Mouse (Mus musculus): ENCODE measurements around the gene 4833439L19Rik. TPM values are rescaled to one million over a fixed set of nuclear protein-coding genes. Genes with fewer than 3 reads are reported as not detected.

Gene 4833439L19Rik
- total and polyA plus RNA-seq, 3 experiments, result 23.1 to 25.0 (median 23.5) TPM

GRCm38 (mm10) chr13:54596870-54597269 lies 31.6 kb upstream of the 4833439L19Rik start:
- Histone ChIP-seq H3K9ac (ENCODE audit: insufficient read depth, low read depth) (no peak overlapping the region), H3K9me3 (replicated peaks; ENCODE audit: low read length) (no peaks in the 10 kb centered on the region), H3K36me3 (replicated peaks in 1 of 2; ENCODE audit: control insufficient read depth in 1 of 2, insufficient read depth in 1 of 2, low read length in 1 of 2) (peaks cover 11 to 81% of the 10 kb centered on the region in 2 experiments), H3K27ac (ENCODE audit: insufficient read depth, low read depth) (no peak overlapping the region), H3K4me2 (ENCODE audit: insufficient read depth, low read depth, poor library complexity, severe bottlenecking) (no peak overlapping the region), H3K4me1 (ENCODE audit: control insufficient read depth in 1 of 2, insufficient read depth in 2 of 2) (peaks cover 0 to 3% of the 10 kb centered on the region in 2 experiments; a peak in 2 of 4 replicates), H3K4me3 (replicated peaks in 1 of 3; ENCODE audit: low read depth in 2 of 3, low read length in 2 of 3, poor library complexity in 1 of 3) (no peak overlapping the region), H3K27me3 (replicated peaks) (no peaks in the 10 kb centered on the region), H3K79me2 (replicated peaks; ENCODE audit: control insufficient read depth, extremely low read depth, insufficient read depth, poor library complexity, severe bottlenecking) (no peaks in the 10 kb centered on the region)
- dilution Hi-C loops (cut with MboI; ENCODE audit: extremely low pct_ligation_motif_present, extremely low pct_unique_long_range_greater_than_20kb, low sequenced_read_pairs) (no loop called here), in situ Hi-C loops (cut with MboI; ENCODE audit: low pct_ligation_motif_present, low pct_unique_long_range_greater_than_20kb, low sequenced_read_pairs) (no loop called here)
- no peak for DNase-seq (ENCODE audit: extremely low read depth)
- TF ChIP-seq ZMIZ1 (IDR thresholded peaks at IDR 0.05; ENCODE audit: low read depth, low read length) (no peak), MAX (IDR thresholded peaks at IDR 0.05; ENCODE audit: low read length) (no peak), ZKSCAN1 (IDR thresholded peaks at IDR 0.05; ENCODE audit: borderline replicate concordance, low read depth, low read length) (no peak)

GRCm38 (mm10) chr13:54596107-54596690 lies 31.0 kb upstream of the 4833439L19Rik start:
- H3K4me3 ChIP-seq (replicated peaks in 1 of 3; ENCODE audit: low read depth in 2 of 3, low read length in 2 of 3, poor library complexity in 1 of 3), result no peak overlapping the region
- no peak for DNase-seq (ENCODE audit: extremely low read depth)
- no peak for TF ChIP-seq TCF12 (IDR thresholded peaks at IDR 0.05; ENCODE audit: low read depth, low read length)
- no peak for TF ChIP-seq RAD21 (IDR thresholded peaks at IDR 0.05; ENCODE audit: low read depth, low read length)
- TF ChIP-seq JUN (IDR thresholded peaks at IDR 0.05; ENCODE audit: insufficient read depth, low read depth, low read length), result no peak
- no peak for TF ChIP-seq POLR2A (IDR thresholded peaks at IDR 0.05; ENCODE audit: low read depth, low read length)
- TF ChIP-seq HCFC1 (IDR thresholded peaks at IDR 0.05; ENCODE audit: low read depth, low read length), result no peak
- no peak for TF ChIP-seq CTCF (conservative IDR thresholded peaks at IDR 0.05 in 1 of 2, IDR thresholded peaks at IDR 0.05 in 1 of 2; ENCODE audit: low read depth in 2 of 2, low read length in 2 of 2)
- no peak for TF ChIP-seq POLR2AphosphoS2 (IDR thresholded peaks at IDR 0.05; ENCODE audit: low read depth, low read length)
- no peak for TF ChIP-seq ZNF384 (IDR thresholded peaks at IDR 0.05; ENCODE audit: low read depth, low read length)
- TF ChIP-seq CHD1 (IDR thresholded peaks at IDR 0.05; ENCODE audit: low read depth, low read length), result no peak
- TF ChIP-seq CHD2 (IDR thresholded peaks at IDR 0.05; ENCODE audit: low read length), result no peak
- no peak for TF ChIP-seq SMC3 (IDR thresholded peaks at IDR 0.05; ENCODE audit: low read depth, low read length)
- no peaks in the 10 kb centered on the region for H3K27me3 ChIP-seq (replicated peaks)
- H3K9me3 ChIP-seq (replicated peaks; ENCODE audit: low read length), result no peaks in the 10 kb centered on the region
- H3K27ac ChIP-seq (ENCODE audit: insufficient read depth, low read depth), result no peak overlapping the region
- H3K79me2 ChIP-seq (replicated peaks; ENCODE audit: control insufficient read depth, extremely low read depth, insufficient read depth, poor library complexity, severe bottlenecking), result peaks cover 5% of the 10 kb centered on the region; the same call in 1 of the 2 replicates
- no peak overlapping the region for H3K9ac ChIP-seq (ENCODE audit: insufficient read depth, low read depth)
- in situ Hi-C loops (cut with MboI; ENCODE audit: low pct_ligation_motif_present, low pct_unique_long_range_greater_than_20kb, low sequenced_read_pairs), result no loop called here
- peaks cover 11 to 83% of the 10 kb centered on the region in 2 experiments for H3K36me3 ChIP-seq (replicated peaks in 1 of 2; ENCODE audit: control insufficient read depth in 1 of 2, insufficient read depth in 1 of 2, low read length in 1 of 2)
- H3K4me1 ChIP-seq (ENCODE audit: control insufficient read depth in 1 of 2, insufficient read depth in 2 of 2), result peaks cover 2 to 9% of the 10 kb centered on the region in 2 experiments; a peak in 3 of 4 replicates
- dilution Hi-C loops (cut with MboI; ENCODE audit: extremely low pct_ligation_motif_present, extremely low pct_unique_long_range_greater_than_20kb, low sequenced_read_pairs), result no loop called here
- H3K4me2 ChIP-seq (ENCODE audit: insufficient read depth, low read depth, poor library complexity, severe bottlenecking), result no peak overlapping the region

- Histone ChIP-seq H3K4me1 (ENCODE audit: control insufficient read depth in 1 of 2, insufficient read depth in 2 of 2) (peaks cover 4 to 13% of the 10 kb centered on the region in 2 experiments), H3K4me3 (replicated peaks in 1 of 3; ENCODE audit: low read depth in 2 of 3, low read length in 2 of 3, poor library complexity in 1 of 3) (no peak overlapping the region), H3K36me3 (replicated peaks in 1 of 2; ENCODE audit: control insufficient read depth in 1 of 2, insufficient read depth in 1 of 2, low read length in 1 of 2) (peaks cover 6 to 70% of the 10 kb centered on the region in 2 experiments), H3K4me2 (ENCODE audit: insufficient read depth, low read depth, poor library complexity, severe bottlenecking) (no peak overlapping the region), H3K79me2 (replicated peaks; ENCODE audit: control insufficient read depth, extremely low read depth, insufficient read depth, poor library complexity, severe bottlenecking) (peaks cover 16% of the 10 kb centered on the region), H3K27ac (ENCODE audit: insufficient read depth, low read depth) (no peak overlapping the region), H3K27me3 (replicated peaks) (no peaks in the 10 kb centered on the region), H3K9ac (ENCODE audit: insufficient read depth, low read depth) (no peak overlapping the region), H3K9me3 (replicated peaks; ENCODE audit: low read length) (no peaks in the 10 kb centered on the region)
- in situ Hi-C loops (cut with MboI; ENCODE audit: low pct_ligation_motif_present, low pct_unique_long_range_greater_than_20kb, low sequenced_read_pairs) (no loop called here), dilution Hi-C loops (cut with MboI; ENCODE audit: extremely low pct_ligation_motif_present, extremely low pct_unique_long_range_greater_than_20kb, low sequenced_read_pairs) (no loop called here)
- no peak for DNase-seq (ENCODE audit: extremely low read depth)
- TF ChIP-seq NRF1 (IDR thresholded peaks at IDR 0.05; ENCODE audit: low read depth, low read length), result no peak
- no peak for TF ChIP-seq POLR2A (IDR thresholded peaks at IDR 0.05; ENCODE audit: low read depth, low read length)
- no peak for TF ChIP-seq SMC3 (IDR thresholded peaks at IDR 0.05; ENCODE audit: low read depth, low read length)
- no peak for TF ChIP-seq POLR2AphosphoS2 (IDR thresholded peaks at IDR 0.05; ENCODE audit: low read depth, low read length)
- TF ChIP-seq UBTF (IDR thresholded peaks at IDR 0.05; ENCODE audit: low read depth, low read length), result no peak
- no peak for TF ChIP-seq MYC (IDR thresholded peaks at IDR 0.05; ENCODE audit: low read depth, low read length)
- TF ChIP-seq RAD21 (IDR thresholded peaks at IDR 0.05; ENCODE audit: low read depth, low read length), result no peak
- TF ChIP-seq HCFC1 (IDR thresholded peaks at IDR 0.05; ENCODE audit: low read depth, low read length), result no peak
- TF ChIP-seq MAX (IDR thresholded peaks at IDR 0.05; ENCODE audit: low read length), result no peak
- TF ChIP-seq MEF2A (IDR thresholded peaks at IDR 0.05; ENCODE audit: borderline replicate concordance, low read depth, low read length), result no peak
- no peak for TF ChIP-seq TBP (conservative IDR thresholded peaks at IDR 0.05; ENCODE audit: low read depth, low read length)
- no peak for TF ChIP-seq EP300 (IDR thresholded peaks at IDR 0.05; ENCODE audit: low read length)
Measured at GRCm38 (mm10) chr13:54593617-54594016, 28.4 kb upstream of the 4833439L19Rik start.

Measured in CH12.LX (cell line).